In genomic region chr2:173261497-173261896, GRCm38 (mm10) we compare ENCODE assay signal across 11 mouse cellular contexts. TPM values are rescaled to one million over a fixed set of nuclear protein-coding genes. Genes with fewer than 3 reads are reported as not detected.
DNase-seq lines count a peak whose midpoint lies in the region; ATAC-seq and TF ChIP-seq lines count a peak whose summit lies in the region.
"Had no signal": no experiment of that assay in that cellular context is flagged by ENCODE, and none has a peak within 500 bp of the region (broad histone marks: within the 10 kb centered on the region; RNA-seq: fewer than 3 reads in every experiment).

No protein-coding gene starts in this region.

- TF ChIP-seq POLR2A in kidney, adult 2 months (IDR thresholded peaks at IDR 0.05; ENCODE audit: low read depth, low read length): no peak

- no peak overlapping the region for H3K4me2 ChIP-seq in kidney, embryonic 14.5 days (replicated peaks; ENCODE audit: low read depth, low read length)
- peak overlapping the region; percentile 7; the same call in 1 of the 2 replicates for H3K4me2 ChIP-seq in limb, embryonic 13.5 days (replicated peaks)
- H3K4me2 ChIP-seq: stomach, embryonic 15.5 days had no signal

- ATAC-seq in kidney, embryonic 14.5 days (ENCODE audit: low FRiP score, low TSS enrichment): no peak
- ATAC-seq in limb, embryonic 13.5 days (ENCODE audit: low FRiP score, low read depth): no peak
- no peak for ATAC-seq in erythroid progenitor cell, adult 5-6 weeks (replicated peaks; ENCODE audit: low FRiP score, poor library complexity, severe bottlenecking)

- no peak overlapping the region for H3K9ac ChIP-seq in kidney, embryonic 14.5 days (ENCODE audit: low read depth, low read length)
- H3K9ac ChIP-seq in limb, embryonic 13.5 days: peak overlapping the region; percentile 27
- H3K9ac ChIP-seq: stomach, embryonic 15.5 days had no signal

- peaks cover 75% of the 10 kb centered on the region for H3K4me1 ChIP-seq in kidney, adult 2 months (ENCODE audit: control insufficient read depth, insufficient read depth, low read length)
- peaks cover 76% of the 10 kb centered on the region for H3K4me1 ChIP-seq in kidney, embryonic 14.5 days (ENCODE audit: control insufficient read depth, insufficient read depth, low read length)
- peaks cover 99% of the 10 kb centered on the region for H3K4me1 ChIP-seq in limb, embryonic 13.5 days

- WGBS in kidney, adult 2 months: 36% methylated on average over 10 of the region's 10 CpGs
- 65% methylated on average over 10 of the region's 10 CpGs for WGBS in kidney, embryonic 14.5 days
- WGBS in limb, embryonic 13.5 days: 39% methylated on average over 10 of the region's 10 CpGs

- H3K4me3 ChIP-seq in kidney, adult 2 months (ENCODE audit: insufficient read depth, low read depth, low read length): no peak overlapping the region
- H3K4me3 ChIP-seq in kidney, embryonic 14.5 days (ENCODE audit: low read length): no peak overlapping the region
- H3K4me3 ChIP-seq in limb, embryonic 13.5 days: no peak overlapping the region
- H3K4me3 ChIP-seq: stomach, embryonic 15.5 days had no signal

- TF ChIP-seq CTCF in kidney, adult 2 months (conservative IDR thresholded peaks at IDR 0.05; ENCODE audit: insufficient read depth, insufficient read length, low read depth, low read length): no peak

- no peaks in the 10 kb centered on the region for H3K36me3 ChIP-seq in kidney, adult 2 months (ENCODE audit: control insufficient read depth, insufficient read depth, low read length)
- H3K36me3 ChIP-seq in kidney, embryonic 14.5 days (ENCODE audit: control insufficient read depth, insufficient read depth, low read length): no peaks in the 10 kb centered on the region
- H3K36me3 ChIP-seq in limb, embryonic 13.5 days: no peaks in the 10 kb centered on the region
- H3K36me3 ChIP-seq: stomach, embryonic 15.5 days had no signal

- peak; percentile 13 to 14 for DNase-seq in cerebellum, adult 18-20 months
- no peak for DNase-seq in cerebellum, adult 9-10 months
- peak; percentile 80 for DNase-seq in kidney, adult 2 months
- peak; percentile 92 for DNase-seq in fibroblast of lung, adult 2 months (ENCODE audit: low read depth)
- no peak for DNase-seq in left cerebral cortex, adult 18-20 months (ENCODE audit: low spot score in 2 of 2)

- no peaks in the 10 kb centered on the region for H3K27me3 ChIP-seq in kidney, adult 2 months (replicated peaks; ENCODE audit: control insufficient read depth, insufficient read depth, low read length)
- H3K27me3 ChIP-seq in kidney, embryonic 14.5 days (ENCODE audit: control insufficient read depth, insufficient read depth, low read length): no peaks in the 10 kb centered on the region
- no peaks in the 10 kb centered on the region for H3K27me3 ChIP-seq in limb, embryonic 13.5 days
- H3K27me3 ChIP-seq: stomach, embryonic 15.5 days had no signal

- 0 out of 2 replicates have a peak overlapping the region, but pooled peaks have one; percentile 1 for H3K27ac ChIP-seq in kidney, adult 2 months (ENCODE audit: insufficient read depth, low read depth, low read length)
- H3K27ac ChIP-seq in kidney, embryonic 14.5 days (ENCODE audit: low read depth, low read length): no peak overlapping the region
- 0 out of 2 replicates have a peak overlapping the region, but pooled peaks have one; percentile 34 for H3K27ac ChIP-seq in limb, embryonic 13.5 days
- H3K27ac ChIP-seq: stomach, embryonic 15.5 days had no signal

- no peaks in the 10 kb centered on the region for H3K9me3 ChIP-seq in kidney, embryonic 14.5 days (ENCODE audit: control insufficient read depth, low read length)
- no peaks in the 10 kb centered on the region for H3K9me3 ChIP-seq in limb, embryonic 13.5 days
- H3K9me3 ChIP-seq: stomach, embryonic 15.5 days had no signal

RNA-seq across cellular contexts. Expression of gene Pmepa1, which starts 14.8 kb away (rescaled TPM):
- 35.6 and 44.7 TPM in 2 replicates for polyA plus RNA-seq in kidney, adult 2 months (2012; rRNA removed)
- 4.9 and 5.8 TPM in 2 replicates for polyA plus RNA-seq in kidney, embryonic 14.5 days (2014; fragmentation: Nextera tagmentation; extraction: Ambion mirVana)
- polyA plus RNA-seq in limb, embryonic 13.5 days (2015; fragmentation: Nextera tagmentation; extraction: Ambion mirVana): 5.6 and 6.0 TPM in 2 replicates
- total RNA-seq in erythroid progenitor cell, adult 5-6 weeks (2015; ENCODE audit: low replicate concordance): 0.36 TPM in 1 of 2 replicates, not detected in the other
- total RNA-seq in erythroid progenitor cell, adult 5-6 weeks (2017; ENCODE audit: low replicate concordance): not detected in 2 replicates
- total RNA-seq in left cerebral cortex, adult 18-20 months (2021): 10 to 100 TPM; 45.8 to 49.9 TPM

RNA-seq across cellular contexts. Expression of gene Zbp1, which starts 42.8 kb away (rescaled TPM):
- 3.3 and 7.8 TPM in 2 replicates for polyA plus RNA-seq in kidney, adult 2 months (2012; rRNA removed)
- 0.26 TPM in 1 of 2 replicates, not detected in the other for polyA plus RNA-seq in kidney, embryonic 14.5 days (2014; fragmentation: Nextera tagmentation; extraction: Ambion mirVana)
- 0.43 and 0.45 TPM in 2 replicates for polyA plus RNA-seq in limb, embryonic 13.5 days (2015; fragmentation: Nextera tagmentation; extraction: Ambion mirVana)
- total RNA-seq in erythroid progenitor cell, adult 5-6 weeks (2015; ENCODE audit: low replicate concordance): 2.2 TPM in 1 of 2 replicates, not detected in the other
- total RNA-seq in erythroid progenitor cell, adult 5-6 weeks (2017; ENCODE audit: low replicate concordance): 1.2 and 9.6 TPM in 2 replicates
- not detected for total RNA-seq in left cerebral cortex, adult 18-20 months (2021)
- total RNA-seq: left cerebral cortex, postnatal 25 days had no signal
- polyA plus RNA-seq: neural tube, embryonic 11.5 days had no signal

Comparison
In these comparisons a context has a peak if more than half of its experiments do, and no peak if none do; other contexts are left out.
1. DNase-seq: peak in cerebellum, adult 18-20 months (2 of 2), kidney, adult 2 months (single experiment) and fibroblast of lung, adult 2 months (single experiment); none in cerebellum, adult 9-10 months (single experiment) and left cerebral cortex, adult 18-20 months (0 of 2).